Mouse (Mus musculus): ENCODE data around the gene Dtnb. TPM values are rescaled to one million over a fixed set of nuclear protein-coding genes. Genes with fewer than 3 reads are reported as not detected.

Gene Dtnb
- polyA plus RNA-seq, 1 experiment from 2014 or later, result 32.6 TPM

- no peaks in the 10 kb centered on the region for H3K4me1 ChIP-seq (replicated peaks; ENCODE audit: control insufficient read depth, insufficient read depth, low read length)
- H3K9me3 ChIP-seq (ENCODE audit: control insufficient read depth, low read length), result no peaks in the 10 kb centered on the region
- H3K27ac ChIP-seq (ENCODE audit: low read depth), result no peak overlapping the region
- no peaks in the 10 kb centered on the region for H3K36me3 ChIP-seq (ENCODE audit: control insufficient read depth, insufficient read depth, low read length)
- ATAC-seq (replicated peaks; ENCODE audit: low FRiP score, low TSS enrichment, low read depth) (no peak), DNase-seq (ENCODE audit: low spot score) (no peak)
- 87% methylated on average over 4 of the region's 4 CpGs for WGBS
- H3K9ac ChIP-seq (ENCODE audit: low read length), result no peak overlapping the region
- H3K27me3 ChIP-seq (replicated peaks; ENCODE audit: control insufficient read depth, insufficient read depth, low read length), result no peaks in the 10 kb centered on the region
- H3K4me2 ChIP-seq (ENCODE audit: low read length), result no peak overlapping the region
- no peak overlapping the region for H3K4me3 ChIP-seq (ENCODE audit: low read depth, low read length)
Measured at GRCm38 (mm10) chr12:3582604-3583003, 10.4 kb downstream of the Dtnb start.

- Histone ChIP-seq H3K27me3 (replicated peaks; ENCODE audit: control insufficient read depth, insufficient read depth, low read length) (no peaks in the 10 kb centered on the region), H3K9me3 (ENCODE audit: control insufficient read depth, low read length) (no peaks in the 10 kb centered on the region), H3K4me2 (ENCODE audit: low read length) (no peak overlapping the region), H3K4me3 (ENCODE audit: low read depth, low read length) (no peak overlapping the region), H3K9ac (ENCODE audit: low read length) (no peak overlapping the region), H3K4me1 (replicated peaks; ENCODE audit: control insufficient read depth, insufficient read depth, low read length) (no peaks in the 10 kb centered on the region), H3K27ac (ENCODE audit: low read depth) (no peak overlapping the region), H3K36me3 (ENCODE audit: control insufficient read depth, insufficient read depth, low read length) (no peaks in the 10 kb centered on the region)
- DNase-seq (ENCODE audit: low spot score), result no peak
- no peak for ATAC-seq (replicated peaks; ENCODE audit: low FRiP score, low TSS enrichment, low read depth)
- 66% methylated on average over 4 of the region's 4 CpGs for WGBS
Measured at GRCm38 (mm10) chr12:3585525-3585924, 13.3 kb downstream of the Dtnb start.

- ATAC-seq (replicated peaks; ENCODE audit: low FRiP score, low TSS enrichment, low read depth) (no peak), DNase-seq (ENCODE audit: low spot score) (no peak)
- no peak overlapping the region for H3K4me2 ChIP-seq (ENCODE audit: low read length)
- no peak overlapping the region for H3K27ac ChIP-seq (ENCODE audit: low read depth)
- H3K9ac ChIP-seq (ENCODE audit: low read length), result no peak overlapping the region
- no peaks in the 10 kb centered on the region for H3K27me3 ChIP-seq (replicated peaks; ENCODE audit: control insufficient read depth, insufficient read depth, low read length)
- H3K9me3 ChIP-seq (ENCODE audit: control insufficient read depth, low read length), result no peaks in the 10 kb centered on the region
- H3K4me3 ChIP-seq (ENCODE audit: low read depth, low read length), result no peak overlapping the region
- no peaks in the 10 kb centered on the region for H3K4me1 ChIP-seq (replicated peaks; ENCODE audit: control insufficient read depth, insufficient read depth, low read length)
- peaks cover 13% of the 10 kb centered on the region; the same call in 1 of the 2 replicates for H3K36me3 ChIP-seq (ENCODE audit: control insufficient read depth, insufficient read depth, low read length)
- 86% methylated on average over 1 of the region's 1 CpGs for WGBS
Measured at GRCm38 (mm10) chr12:3587010-3587409, 14.8 kb downstream of the Dtnb start.

- WGBS, result 98% methylated on average over 9 of the region's 9 CpGs
- no peaks in the 10 kb centered on the region for H3K9me3 ChIP-seq (ENCODE audit: control insufficient read depth, low read length)
- peaks cover 18% of the 10 kb centered on the region; the same call in 1 of the 2 replicates for H3K36me3 ChIP-seq (ENCODE audit: control insufficient read depth, insufficient read depth, low read length)
- DNase-seq (ENCODE audit: low spot score) (no peak), ATAC-seq (replicated peaks; ENCODE audit: low FRiP score, low TSS enrichment, low read depth) (no peak)
- H3K4me1 ChIP-seq (replicated peaks; ENCODE audit: control insufficient read depth, insufficient read depth, low read length), result no peaks in the 10 kb centered on the region
- no peak overlapping the region for H3K4me2 ChIP-seq (ENCODE audit: low read length)
- H3K4me3 ChIP-seq (ENCODE audit: low read depth, low read length), result no peak overlapping the region
- no peaks in the 10 kb centered on the region for H3K27me3 ChIP-seq (replicated peaks; ENCODE audit: control insufficient read depth, insufficient read depth, low read length)
- H3K9ac ChIP-seq (ENCODE audit: low read length), result no peak overlapping the region
- H3K27ac ChIP-seq (ENCODE audit: low read depth), result no peak overlapping the region
Measured at GRCm38 (mm10) chr12:3590039-3590438, 17.9 kb downstream of the Dtnb start.

- H3K27me3 ChIP-seq (replicated peaks; ENCODE audit: control insufficient read depth, insufficient read depth, low read length), result no peaks in the 10 kb centered on the region
- DNase-seq (ENCODE audit: low spot score) (no peak), ATAC-seq (replicated peaks; ENCODE audit: low FRiP score, low TSS enrichment, low read depth) (no peak)
- H3K36me3 ChIP-seq (ENCODE audit: control insufficient read depth, insufficient read depth, low read length), result peaks cover 19% of the 10 kb centered on the region
- H3K4me2 ChIP-seq (ENCODE audit: low read length), result no peak overlapping the region
- no peaks in the 10 kb centered on the region for H3K4me1 ChIP-seq (replicated peaks; ENCODE audit: control insufficient read depth, insufficient read depth, low read length)
- no peak overlapping the region for H3K27ac ChIP-seq (ENCODE audit: low read depth)
- no peaks in the 10 kb centered on the region for H3K9me3 ChIP-seq (ENCODE audit: control insufficient read depth, low read length)
- no peak overlapping the region for H3K9ac ChIP-seq (ENCODE audit: low read length)
- H3K4me3 ChIP-seq (ENCODE audit: low read depth, low read length), result no peak overlapping the region
- WGBS, result 79% methylated on average over 10 of the region's 10 CpGs
Measured at GRCm38 (mm10) chr12:3591595-3591994, 19.4 kb downstream of the Dtnb start.

GRCm38 (mm10) chr12:3602786-3603185 lies 30.6 kb downstream of the Dtnb start:
- Histone ChIP-seq H3K4me3 (ENCODE audit: low read depth, low read length) (no peak overlapping the region), H3K27me3 (replicated peaks; ENCODE audit: control insufficient read depth, insufficient read depth, low read length) (no peaks in the 10 kb centered on the region), H3K9ac (ENCODE audit: low read length) (no peak overlapping the region), H3K4me2 (ENCODE audit: low read length) (no peak overlapping the region), H3K27ac (ENCODE audit: low read depth) (no peak overlapping the region), H3K4me1 (replicated peaks; ENCODE audit: control insufficient read depth, insufficient read depth, low read length) (no peaks in the 10 kb centered on the region), H3K36me3 (ENCODE audit: control insufficient read depth, insufficient read depth, low read length) (peaks cover 6% of the 10 kb centered on the region), H3K9me3 (ENCODE audit: control insufficient read depth, low read length) (no peaks in the 10 kb centered on the region)
- DNase-seq (ENCODE audit: low spot score), result peak; percentile 15
- 87% methylated on average over 4 of the region's 4 CpGs for WGBS
- no peak for ATAC-seq (replicated peaks; ENCODE audit: low FRiP score, low TSS enrichment, low read depth)

GRCm38 (mm10) chr12:3606202-3606601 lies 34.0 kb downstream of the Dtnb start:
- DNase-seq (ENCODE audit: low spot score) (no peak), ATAC-seq (replicated peaks; ENCODE audit: low FRiP score, low TSS enrichment, low read depth) (no peak)
- Histone ChIP-seq H3K4me1 (replicated peaks; ENCODE audit: control insufficient read depth, insufficient read depth, low read length) (no peaks in the 10 kb centered on the region), H3K4me2 (ENCODE audit: low read length) (no peak overlapping the region), H3K4me3 (ENCODE audit: low read depth, low read length) (no peak overlapping the region), H3K27me3 (replicated peaks; ENCODE audit: control insufficient read depth, insufficient read depth, low read length) (no peaks in the 10 kb centered on the region), H3K9me3 (ENCODE audit: control insufficient read depth, low read length) (0 out of 2 replicates have a peak, but pooled peaks cover 3% of the 10 kb centered on the region), H3K27ac (ENCODE audit: low read depth) (no peak overlapping the region), H3K9ac (ENCODE audit: low read length) (no peak overlapping the region), H3K36me3 (ENCODE audit: control insufficient read depth, insufficient read depth, low read length) (no peaks in the 10 kb centered on the region)
- 84% methylated on average over 7 of the region's 7 CpGs for WGBS

GRCm38 (mm10) chr12:3609747-3610146 lies 37.6 kb downstream of the Dtnb start:
- H3K27me3 ChIP-seq (replicated peaks; ENCODE audit: control insufficient read depth, insufficient read depth, low read length), result no peaks in the 10 kb centered on the region
- ATAC-seq (replicated peaks; ENCODE audit: low FRiP score, low TSS enrichment, low read depth), result no peak
- H3K9me3 ChIP-seq (ENCODE audit: control insufficient read depth, low read length), result 0 out of 2 replicates have a peak, but pooled peaks cover 3% of the 10 kb centered on the region

GRCm38 (mm10) chr12:3611871-3612270 lies 39.7 kb downstream of the Dtnb start:
- 66% methylated on average over 7 of the region's 7 CpGs for WGBS
- DNase-seq (ENCODE audit: low spot score), result no peak
- no peak overlapping the region for H3K4me3 ChIP-seq (ENCODE audit: low read depth, low read length)
- H3K27me3 ChIP-seq (replicated peaks; ENCODE audit: control insufficient read depth, insufficient read depth, low read length), result no peaks in the 10 kb centered on the region
- H3K4me2 ChIP-seq (ENCODE audit: low read length), result no peak overlapping the region
- H3K9ac ChIP-seq (ENCODE audit: low read length), result no peak overlapping the region
- H3K27ac ChIP-seq (ENCODE audit: low read depth), result no peak overlapping the region
- no peaks in the 10 kb centered on the region for H3K4me1 ChIP-seq (replicated peaks; ENCODE audit: control insufficient read depth, insufficient read depth, low read length)
- ATAC-seq (replicated peaks; ENCODE audit: low FRiP score, low TSS enrichment, low read depth), result no peak
- H3K36me3 ChIP-seq (ENCODE audit: control insufficient read depth, insufficient read depth, low read length), result no peaks in the 10 kb centered on the region
- H3K9me3 ChIP-seq (ENCODE audit: control insufficient read depth, low read length), result 0 out of 2 replicates have a peak, but pooled peaks cover 3% of the 10 kb centered on the region

More at GRCm38 (mm10) chr12:3609747-3610146, 37.6 kb downstream of the Dtnb start:
- Histone ChIP-seq H3K4me3 (ENCODE audit: low read depth, low read length) (no peak overlapping the region), H3K9ac (ENCODE audit: low read length) (no peak overlapping the region), H3K4me1 (replicated peaks; ENCODE audit: control insufficient read depth, insufficient read depth, low read length) (no peaks in the 10 kb centered on the region), H3K27ac (ENCODE audit: low read depth) (no peak overlapping the region), H3K4me2 (ENCODE audit: low read length) (no peak overlapping the region), H3K36me3 (ENCODE audit: control insufficient read depth, insufficient read depth, low read length) (no peaks in the 10 kb centered on the region)
- DNase-seq (ENCODE audit: low spot score), result no peak
